Mouse (Mus musculus) fibroblast of lung, adult 2 months (primary cell): ENCODE data around the gene Ppp1r18.

Experiments used
- DNase-seq: peaks from one replicate; pipeline ENCODE4 v3.0.0-alpha.2; 2011; ENCODE audit warnings: low read depth

The Ppp1r18 gene

GRCm38 (mm10) chr17:35865481-35866280 is at the start of gene Ppp1r18:
TSS of gene Ppp1r18 (plus strand) at chr17:35865593.
- no peak for DNase-seq

- no peak for DNase-seq
Measured at GRCm38 (mm10) chr17:35815836-35816235, 49.6 kb upstream of the Ppp1r18 start.

DNA sequence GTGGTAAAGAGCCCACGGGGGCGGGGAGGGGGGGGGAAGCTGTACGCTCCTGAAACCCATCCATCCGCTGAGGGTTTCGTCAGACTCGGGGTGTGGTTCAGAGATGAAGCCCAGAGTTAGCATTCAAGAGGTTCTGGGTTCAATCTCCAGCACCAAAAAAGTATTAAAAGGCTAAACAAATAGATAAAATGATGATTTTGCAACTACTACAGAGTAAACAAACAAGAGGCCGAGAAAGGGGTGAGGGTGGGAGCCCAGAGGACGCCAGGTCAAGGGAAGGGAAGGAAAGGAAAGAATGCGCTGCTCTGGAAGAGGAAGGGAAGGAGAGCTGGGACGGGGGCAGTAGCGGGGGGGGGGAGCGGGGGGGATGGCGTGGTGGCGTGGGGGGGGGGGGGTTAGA is 48.7 kb upstream of the Ppp1r18 start:
- DNase-seq = no peak

GRCm38 (mm10) chr17:35817226-35817625 is 48.2 kb upstream of the Ppp1r18 start:
- DNase-seq = no peak

GRCm38 (mm10) chr17:35820111-35820510 is 45.3 kb upstream of the Ppp1r18 start:
- no peak for DNase-seq

DNA sequence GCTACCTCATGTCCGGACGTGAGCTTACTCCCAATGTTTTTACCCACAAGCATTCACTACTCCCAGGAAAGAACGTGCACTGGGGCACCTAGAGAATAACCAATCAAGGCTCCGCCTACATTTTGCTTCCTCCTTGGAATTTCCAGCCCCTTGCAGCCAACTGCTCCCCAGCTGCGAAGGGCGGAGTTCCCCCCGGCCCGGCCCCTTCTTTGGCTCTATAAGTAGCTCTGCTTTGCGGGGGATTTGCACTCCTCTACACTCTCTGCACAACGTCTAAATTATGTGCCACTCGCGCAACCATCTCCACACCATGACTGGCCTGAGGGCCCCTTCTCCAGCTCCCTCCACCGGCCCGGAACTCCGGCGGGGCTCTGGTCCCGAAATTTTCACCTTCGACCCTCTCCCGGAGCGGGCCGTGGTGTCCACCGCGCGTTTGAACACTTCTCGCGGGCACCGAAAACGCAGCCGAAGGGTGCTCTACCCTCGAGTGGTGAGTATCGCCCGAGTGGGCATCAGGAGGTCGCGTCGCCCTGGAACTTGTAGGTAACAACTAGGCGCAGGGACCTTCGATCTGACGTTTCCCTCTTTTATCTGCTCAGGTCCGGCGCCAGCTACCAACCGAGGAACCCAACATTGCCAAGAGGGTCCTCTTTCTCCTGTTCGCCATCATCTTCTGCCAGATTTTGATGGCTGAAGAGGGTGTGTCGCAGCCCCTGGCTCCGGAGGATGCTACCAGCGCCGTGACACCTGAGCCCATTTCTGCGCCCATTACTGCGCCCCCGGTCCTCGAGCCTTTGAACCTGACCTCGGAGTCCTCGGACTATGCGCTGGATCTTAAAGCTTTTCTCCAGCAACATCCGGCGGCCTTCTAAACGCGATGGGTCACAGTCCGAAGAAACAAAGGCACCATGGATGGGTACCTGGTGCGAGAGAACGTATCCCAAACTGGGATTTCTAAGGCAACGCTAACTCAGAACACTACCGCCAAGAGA is 43.7 kb upstream of the Ppp1r18 start, which contains the start of gene Ier3:
Gene Ier3, plus strand, starts transcription at position 246 of the 992 bp plus-strand sequence.
- no peak for DNase-seq

GRCm38 (mm10) chr17:35822564-35822963 is 42.8 kb upstream of the Ppp1r18 start:
- DNase-seq = no peak

DNA sequence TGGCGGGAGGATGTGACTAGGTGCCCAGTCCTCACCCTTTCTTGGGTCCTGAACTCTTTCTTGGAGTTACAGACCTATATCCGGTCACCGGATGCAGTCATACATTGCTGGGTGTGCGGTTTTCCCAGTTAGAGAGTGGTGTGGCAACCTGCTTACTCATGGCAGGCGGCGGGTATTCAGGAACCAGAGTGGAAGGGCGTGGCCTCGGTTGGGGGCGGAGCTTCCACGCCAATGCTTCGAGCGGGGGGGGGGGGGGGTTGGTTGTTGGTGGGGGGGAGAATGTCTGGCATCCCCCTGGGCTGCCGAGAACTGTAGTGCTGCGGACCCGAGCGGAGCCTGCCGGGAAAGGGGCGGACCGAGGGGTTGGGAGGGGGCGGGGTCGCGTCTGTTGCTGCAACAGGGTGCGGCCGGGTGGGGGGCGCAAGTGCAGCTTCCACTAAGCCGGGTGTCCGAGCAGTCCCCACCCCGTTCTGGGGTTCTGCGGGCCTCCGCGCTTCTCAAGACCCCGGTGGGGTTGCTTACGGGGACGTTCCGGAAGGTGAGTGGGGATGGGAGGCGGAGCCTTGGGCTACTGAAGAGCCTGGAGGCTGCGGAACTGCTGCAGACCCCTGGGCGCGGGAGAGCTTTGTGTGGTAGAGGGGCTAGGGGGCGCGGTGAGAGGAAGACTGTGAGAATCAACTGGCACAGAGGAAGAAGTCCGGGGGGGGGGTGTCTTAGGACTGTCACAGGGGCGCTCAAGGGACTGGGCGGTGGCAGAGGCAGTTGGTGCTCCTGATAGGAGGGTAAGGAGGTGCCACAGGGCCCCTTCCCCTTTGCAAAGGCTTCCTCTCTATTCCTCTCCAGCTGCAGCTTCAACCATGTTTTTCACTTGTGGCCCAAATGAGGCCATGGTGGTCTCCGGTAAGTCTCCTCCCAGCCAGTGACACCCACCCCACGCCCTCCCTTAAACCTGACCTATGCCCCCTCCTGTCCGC is 42.1 kb upstream of the Ppp1r18 start, which contains the start of gene Flot1:
Gene Flot1, plus strand, starts transcription at position 267 of the 974 bp plus-strand sequence.
- DNase-seq = peak; percentile 84

DNA sequence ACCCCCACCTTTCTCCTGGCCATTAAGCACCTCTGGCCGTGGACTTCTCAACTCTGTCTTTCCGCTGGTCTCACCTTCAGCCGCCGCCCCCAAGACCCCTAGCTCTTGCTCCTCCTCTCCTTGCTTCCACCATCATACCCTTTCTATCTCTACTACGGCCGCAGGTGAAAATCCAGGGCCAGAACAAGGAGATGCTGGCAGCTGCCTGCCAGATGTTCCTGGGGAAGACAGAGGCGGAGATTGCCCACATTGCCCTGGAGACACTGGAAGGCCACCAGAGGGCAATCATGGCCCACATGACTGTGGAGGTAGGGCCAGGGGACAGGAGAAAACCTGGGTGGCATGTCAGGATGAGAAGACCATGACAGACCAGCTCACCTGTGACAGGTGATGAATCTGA is 41.0 kb upstream of the Ppp1r18 start:
- DNase-seq = no peak

DNA sequence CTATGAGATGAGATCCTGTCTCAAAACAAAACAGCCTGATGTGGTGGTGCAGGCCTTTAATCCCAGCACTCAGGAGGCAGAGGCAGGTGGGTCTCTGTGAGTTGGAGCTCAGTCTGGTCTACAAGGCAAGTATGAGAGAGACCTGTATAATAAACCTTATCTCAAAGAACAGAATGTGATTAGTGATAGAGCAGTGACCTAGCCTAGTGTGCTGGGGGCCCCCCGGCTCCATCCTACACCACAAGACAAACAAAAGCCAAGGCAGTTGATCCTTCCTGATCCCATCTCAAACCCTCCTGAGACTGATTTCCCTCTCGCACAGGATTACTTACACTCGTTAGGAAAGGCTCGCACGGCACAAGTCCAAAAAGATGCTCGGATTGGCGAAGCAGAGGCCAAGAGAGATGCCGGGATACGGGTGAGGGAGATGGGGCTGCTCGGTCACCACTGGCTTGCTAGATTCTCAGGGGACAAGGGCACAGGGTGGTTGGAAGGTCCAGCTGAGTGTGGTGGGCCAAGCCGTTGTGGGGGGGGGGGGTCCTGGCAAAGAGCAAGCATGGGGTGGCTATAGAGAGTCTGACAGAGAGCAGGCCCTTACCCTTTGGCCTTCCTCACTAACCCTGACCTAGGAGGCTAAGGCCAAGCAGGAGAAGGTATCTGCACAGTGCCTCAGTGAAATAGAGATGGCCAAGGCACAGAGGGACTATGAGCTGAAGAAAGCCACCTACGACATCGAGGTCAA is 40.1 kb upstream of the Ppp1r18 start:
- no peak for DNase-seq

GRCm38 (mm10) chr17:35829737-35830136 is 35.7 kb upstream of the Ppp1r18 start:
- no peak for DNase-seq

DNA sequence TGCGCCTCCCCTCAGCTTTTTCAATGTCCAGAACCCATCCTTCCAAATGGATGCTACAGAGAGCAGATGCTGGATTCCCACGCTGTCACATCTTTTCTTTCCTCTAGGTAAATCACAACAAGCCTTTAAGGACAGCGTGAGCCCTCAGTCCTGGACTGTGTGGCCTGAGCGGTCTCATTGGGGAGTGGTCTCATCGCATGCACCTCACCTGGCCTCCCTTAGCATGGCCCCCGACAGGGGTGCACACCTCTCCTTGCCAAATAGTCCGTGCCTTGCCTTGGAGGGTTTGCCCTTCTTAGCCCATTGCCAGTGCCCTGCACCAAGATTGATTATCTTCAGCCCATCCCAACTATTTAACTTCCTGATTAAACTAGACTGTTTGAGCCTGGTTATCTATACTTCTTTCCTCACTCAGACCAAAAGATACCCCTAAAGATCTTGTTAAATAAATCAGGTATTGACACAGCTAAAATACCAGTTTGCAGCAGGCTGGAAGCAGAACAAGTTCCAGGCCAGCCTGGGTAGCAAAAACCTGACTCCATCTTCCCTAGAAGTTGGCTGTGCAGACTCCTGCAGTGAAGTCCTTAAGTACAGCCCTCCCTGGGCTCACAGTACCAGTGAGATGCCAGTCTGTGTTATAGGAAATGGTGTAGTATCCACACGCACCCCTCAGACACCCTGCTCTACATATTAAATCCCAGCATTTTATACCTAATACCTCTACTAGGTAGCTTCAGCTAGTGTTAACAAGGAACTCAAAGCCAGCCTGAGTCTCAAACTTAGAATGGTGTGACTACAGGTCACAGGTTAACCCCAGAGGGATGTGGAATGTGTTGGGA is 32.8 kb upstream of the Ppp1r18 start:
- DNase-seq = no peak

- no peak for DNase-seq
Measured at GRCm38 (mm10) chr17:35833239-35833751, 32.1 kb upstream of the Ppp1r18 start.

- DNase-seq = no peak
Measured at GRCm38 (mm10) chr17:35833894-35834293, 31.5 kb upstream of the Ppp1r18 start.

DNA sequence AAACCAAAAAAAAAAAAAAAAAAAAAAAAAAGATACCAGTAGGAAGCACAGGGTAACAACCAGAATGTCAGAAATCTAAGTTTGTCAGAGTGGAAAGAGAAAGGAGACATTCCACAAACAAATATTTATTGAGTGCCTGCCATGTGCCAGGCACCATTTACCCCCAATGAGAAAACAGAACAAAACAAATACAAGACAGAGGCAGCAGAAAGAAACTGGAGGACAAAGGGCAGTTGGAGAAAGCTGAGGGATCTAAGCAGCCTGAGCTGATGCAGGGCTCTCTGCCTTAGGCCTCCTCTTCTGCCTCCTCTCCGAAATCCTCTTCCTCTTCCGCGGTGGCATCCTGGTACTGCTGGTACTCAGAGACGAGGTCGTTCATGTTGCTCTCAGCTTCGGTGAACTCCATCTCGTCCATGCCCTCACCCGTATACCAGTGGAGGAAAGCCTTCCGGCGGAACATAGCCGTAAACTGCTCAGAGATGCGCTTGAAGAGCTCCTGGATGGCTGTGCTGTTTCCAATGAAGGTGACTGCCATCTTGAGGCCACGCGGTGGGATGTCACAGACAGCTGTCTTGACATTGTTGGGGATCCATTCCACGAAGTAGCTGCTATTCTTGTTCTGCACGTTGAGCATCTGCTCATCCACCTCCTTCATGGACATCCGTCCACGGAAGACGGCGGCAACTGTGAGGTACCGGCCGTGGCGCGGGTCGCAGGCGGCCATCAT is 30.5 kb upstream of the Ppp1r18 start:
- DNase-seq = no peak

GRCm38 (mm10) chr17:35835424-35836140 is 29.8 kb upstream of the Ppp1r18 start:
- DNase-seq = no peak

- peak; percentile 79 for DNase-seq
Measured at GRCm38 (mm10) chr17:35836178-35836965, 29.0 kb upstream of the Ppp1r18 start.
